Mouse (Mus musculus) B cell, adult 2 months (primary cell): ENCODE measurements around the gene Rad23a.

ENCODE experiments used
- DNase-seq, 2 experiments: peaks; one replicate each; pipeline ENCODE4 v3.0.0; 2022

The Rad23a gene

GRCm38 (mm10) chr8:84840248-84840999 is at the start of gene Rad23a:
TSS of gene Rad23a (minus strand) at chr8:84840665.
- DNase-seq: peak; percentile 91

GRCm38 (mm10) chr8:84889141-84889540 is 48.7 kb upstream of the Rad23a start:
- no peak for DNase-seq

GRCm38 (mm10) chr8:84888280-84888679 is 47.8 kb upstream of the Rad23a start:
- no peak for DNase-seq

GRCm38 (mm10) chr8:84884728-84885127 is 44.3 kb upstream of the Rad23a start:
- no peak for DNase-seq

- no peak for DNase-seq
Observed at GRCm38 (mm10) chr8:84878915-84879314, 38.5 kb upstream of the Rad23a start.

GRCm38 (mm10) chr8:84877297-84878035 is 37.0 kb upstream of the Rad23a start:
- DNase-seq: no peak

- DNase-seq: no peak
Observed at GRCm38 (mm10) chr8:84874339-84874738, 33.9 kb upstream of the Rad23a start.

- no peak for DNase-seq
Observed at GRCm38 (mm10) chr8:84873016-84873415, 32.6 kb upstream of the Rad23a start.

- peak; percentile 40 to 45 for DNase-seq
Observed at GRCm38 (mm10) chr8:84872309-84872965, 32.0 kb upstream of the Rad23a start.

- peak; percentile 95 to 96 for DNase-seq
Observed at GRCm38 (mm10) chr8:84871376-84872308, 31.2 kb upstream of the Rad23a start, which contains the start of gene Syce2. TSS of gene Syce2 (plus strand) at chr8:84872111.

GRCm38 (mm10) chr8:84856864-84857441 is 16.5 kb upstream of the Rad23a start, which contains the start of gene Farsa:
TSS of gene Farsa (plus strand) at chr8:84856989.
- peak; percentile 92 to 93 for DNase-seq

- DNase-seq: no peak
Observed at GRCm38 (mm10) chr8:84856434-84856833, 16.0 kb upstream of the Rad23a start.

GRCm38 (mm10) chr8:84847684-84848435 is 7.4 kb upstream of the Rad23a start:
- peak in 1 of 2 experiments; percentile 25 for DNase-seq

GRCm38 (mm10) chr8:84846722-84847572 is 6.5 kb upstream of the Rad23a start, which contains the start of gene Calr:
TSS of gene Calr (minus strand) at chr8:84846934.
- DNase-seq: peak; percentile 99

GRCm38 (mm10) chr8:84846094-84846721 is 5.7 kb upstream of the Rad23a start:
- no peak for DNase-seq

GRCm38 (mm10) chr8:84845355-84846093 is 5.1 kb upstream of the Rad23a start:
- DNase-seq: peak; percentile 40 to 46

GRCm38 (mm10) chr8:84844397-84845070 is 4.1 kb upstream of the Rad23a start:
- peak in 1 of 2 experiments; percentile 19 for DNase-seq

- no peak for DNase-seq
Observed at GRCm38 (mm10) chr8:84841514-84841913, 1.0 kb upstream of the Rad23a start.
